Mouse (Mus musculus): ENCODE measurements at regions not wholly inside any gene's neighbourhood (a gene's known extent, or its start where the extent isn't known, plus 50 kb on each side); places are given as distances from the start of the nearest gene placed in this dataset.
A peak's percentile ranks its signal among the peaks of the same experiment; 100 is the strongest.

DNA sequence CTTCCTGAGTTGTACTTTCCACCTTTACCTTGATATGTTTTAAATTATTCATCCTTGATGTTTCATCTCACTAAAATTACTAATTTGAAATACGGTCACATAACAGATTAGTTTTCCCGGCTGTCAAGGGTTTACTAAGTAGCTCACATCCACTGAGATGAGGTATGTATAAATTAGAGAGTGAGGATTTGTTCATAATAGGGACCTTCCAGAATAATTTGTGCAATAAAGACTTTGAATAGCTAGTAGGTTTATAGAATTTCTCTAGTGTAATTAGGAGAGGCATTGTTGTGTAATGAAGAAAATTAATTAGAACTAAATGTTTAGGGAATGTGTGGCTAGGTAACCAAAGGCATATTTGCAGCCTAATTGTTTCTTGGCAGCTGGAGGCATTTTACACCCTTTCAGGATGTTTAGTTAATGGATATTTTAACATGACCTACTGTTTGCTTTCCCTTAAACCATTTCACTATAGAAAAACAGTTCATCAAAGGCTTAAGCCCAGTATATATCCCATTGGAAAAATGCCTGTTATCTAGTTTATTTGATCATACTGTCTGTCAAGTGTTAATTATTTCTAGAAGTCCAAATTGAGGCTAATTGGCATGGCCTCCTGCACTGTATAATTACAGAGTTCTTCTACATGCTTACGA, 70.8 kb downstream of the Mat2b start:
- 80% methylated on average over 3 of the region's 3 CpGs for WGBS
- Histone ChIP-seq H3K9ac (ENCODE audit: low read length) (no peak overlapping the region), H3K9me3 (ENCODE audit: control insufficient read depth, low read length) (no peaks in the 10 kb centered on the region), H3K27me3 (ENCODE audit: control insufficient read depth, insufficient read depth, low read length) (no peaks in the 10 kb centered on the region), H3K27ac (ENCODE audit: low read depth, low read length) (no peak overlapping the region), H3K4me3 (ENCODE audit: low read depth, low read length) (no peak overlapping the region), H3K36me3 (ENCODE audit: control insufficient read depth, insufficient read depth, low read length) (no peaks in the 10 kb centered on the region), H3K4me1 (ENCODE audit: control insufficient read depth, insufficient read depth, low read length) (no peaks in the 10 kb centered on the region), H3K4me2 (no peak overlapping the region)
- DNase-seq (ENCODE audit: low spot score, missing footprints) = no peak
- no peak for ATAC-seq (ENCODE audit: low FRiP score)

DNA sequence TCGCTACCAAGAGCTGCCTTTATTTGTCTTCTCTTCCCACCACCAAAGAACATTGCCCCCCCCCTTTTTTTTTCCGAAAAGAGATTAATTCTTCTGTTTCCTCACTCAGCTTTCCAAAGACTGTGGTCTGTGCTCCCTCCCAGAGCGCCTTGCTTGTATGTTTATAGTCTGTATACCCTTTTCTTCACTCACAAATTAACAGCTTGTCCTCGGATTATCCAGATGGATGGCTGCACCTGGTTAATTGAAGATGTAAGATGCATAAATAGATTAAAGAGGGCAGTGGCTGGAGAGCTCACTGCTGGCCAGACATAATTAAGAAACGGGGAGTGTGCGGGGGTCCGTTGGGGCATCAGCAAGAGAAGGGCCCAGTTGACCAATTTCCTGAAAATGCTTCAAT, 75.0 kb downstream of the Mat2b start:
- H3K36me3 ChIP-seq (ENCODE audit: control insufficient read depth, insufficient read depth, low read length) = no peaks in the 10 kb centered on the region
- H3K4me1 ChIP-seq (ENCODE audit: control insufficient read depth, insufficient read depth, low read length) = no peaks in the 10 kb centered on the region
- WGBS = 50% methylated on average over 7 of the region's 7 CpGs
- ATAC-seq (ENCODE audit: low FRiP score) = 0 out of 2 replicates have a peak, but pooled peaks have one; percentile 5
- H3K4me2 ChIP-seq = no peak overlapping the region
- no peak overlapping the region for H3K9ac ChIP-seq (ENCODE audit: low read length)
- no peak overlapping the region for H3K27ac ChIP-seq (ENCODE audit: low read depth, low read length)
- no peak for DNase-seq (ENCODE audit: low spot score, missing footprints)
- no peaks in the 10 kb centered on the region for H3K9me3 ChIP-seq (ENCODE audit: control insufficient read depth, low read length)
- H3K4me3 ChIP-seq (ENCODE audit: low read depth, low read length) = no peak overlapping the region
- no peaks in the 10 kb centered on the region for H3K27me3 ChIP-seq (ENCODE audit: control insufficient read depth, insufficient read depth, low read length)

DNA sequence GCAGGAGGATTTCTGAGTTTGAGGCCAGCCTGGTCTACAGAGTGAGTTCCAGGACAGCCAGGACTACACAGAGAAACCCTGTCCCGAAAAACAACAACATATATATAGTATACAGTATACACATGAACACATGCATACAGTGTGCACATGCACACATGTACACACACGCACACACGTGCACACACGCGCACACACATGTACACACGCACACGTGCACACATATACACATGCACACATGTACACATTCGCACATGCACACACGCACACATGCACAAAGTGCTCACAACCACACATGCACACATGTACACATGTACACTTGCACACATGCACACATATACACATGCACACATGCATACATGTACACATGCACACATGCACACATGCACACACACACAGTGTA, 92.0 kb downstream of the Mat2b start:
- Histone ChIP-seq H3K4me1 (ENCODE audit: control insufficient read depth, insufficient read depth, low read length) (peaks cover 7% of the 10 kb centered on the region; the same call in 1 of the 2 replicates), H3K4me3 (ENCODE audit: low read depth, low read length) (no peak overlapping the region), H3K27ac (ENCODE audit: low read depth, low read length) (no peak overlapping the region), H3K27me3 (ENCODE audit: control insufficient read depth, insufficient read depth, low read length) (no peaks in the 10 kb centered on the region), H3K36me3 (ENCODE audit: control insufficient read depth, insufficient read depth, low read length) (no peaks in the 10 kb centered on the region), H3K9ac (ENCODE audit: low read length) (no peak overlapping the region), H3K4me2 (no peak overlapping the region), H3K9me3 (ENCODE audit: control insufficient read depth, low read length) (no peaks in the 10 kb centered on the region)
- no peak for DNase-seq (ENCODE audit: low spot score, missing footprints)
- 96% methylated on average over 9 of the region's 9 CpGs for WGBS
- no peak for ATAC-seq (ENCODE audit: low FRiP score)

DNA sequence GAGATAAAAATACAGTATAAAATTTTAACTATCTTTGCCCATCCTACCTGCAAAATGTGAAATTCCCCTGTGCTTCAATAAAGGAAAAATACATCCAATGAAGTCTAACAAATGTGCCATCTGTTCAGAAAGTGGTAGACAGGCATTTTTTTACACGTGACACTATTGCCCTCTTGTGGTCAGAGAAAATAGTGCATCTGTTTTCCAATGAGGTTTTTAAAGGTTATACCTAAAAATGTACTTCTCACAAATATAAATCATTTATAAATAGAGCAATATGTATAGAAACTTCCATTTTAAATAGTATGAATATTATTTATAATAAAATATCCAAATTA, 93.5 kb downstream of the Mat2b start:
- WGBS = 0% methylated on average over 1 of the region's 1 CpGs
- no peaks in the 10 kb centered on the region for H3K36me3 ChIP-seq (ENCODE audit: control insufficient read depth, insufficient read depth, low read length)
- H3K9ac ChIP-seq (ENCODE audit: low read length) = no peak overlapping the region
- no peak overlapping the region for H3K4me2 ChIP-seq
- H3K27ac ChIP-seq (ENCODE audit: low read depth, low read length) = no peak overlapping the region
- ATAC-seq (ENCODE audit: low FRiP score) = no peak
- H3K27me3 ChIP-seq (ENCODE audit: control insufficient read depth, insufficient read depth, low read length) = no peaks in the 10 kb centered on the region
- peak; percentile 95 for DNase-seq (ENCODE audit: low spot score, missing footprints)
- H3K9me3 ChIP-seq (ENCODE audit: control insufficient read depth, low read length) = no peaks in the 10 kb centered on the region
- peaks cover 7% of the 10 kb centered on the region; the same call in 1 of the 2 replicates for H3K4me1 ChIP-seq (ENCODE audit: control insufficient read depth, insufficient read depth, low read length)
- no peak overlapping the region for H3K4me3 ChIP-seq (ENCODE audit: low read depth, low read length)

DNA sequence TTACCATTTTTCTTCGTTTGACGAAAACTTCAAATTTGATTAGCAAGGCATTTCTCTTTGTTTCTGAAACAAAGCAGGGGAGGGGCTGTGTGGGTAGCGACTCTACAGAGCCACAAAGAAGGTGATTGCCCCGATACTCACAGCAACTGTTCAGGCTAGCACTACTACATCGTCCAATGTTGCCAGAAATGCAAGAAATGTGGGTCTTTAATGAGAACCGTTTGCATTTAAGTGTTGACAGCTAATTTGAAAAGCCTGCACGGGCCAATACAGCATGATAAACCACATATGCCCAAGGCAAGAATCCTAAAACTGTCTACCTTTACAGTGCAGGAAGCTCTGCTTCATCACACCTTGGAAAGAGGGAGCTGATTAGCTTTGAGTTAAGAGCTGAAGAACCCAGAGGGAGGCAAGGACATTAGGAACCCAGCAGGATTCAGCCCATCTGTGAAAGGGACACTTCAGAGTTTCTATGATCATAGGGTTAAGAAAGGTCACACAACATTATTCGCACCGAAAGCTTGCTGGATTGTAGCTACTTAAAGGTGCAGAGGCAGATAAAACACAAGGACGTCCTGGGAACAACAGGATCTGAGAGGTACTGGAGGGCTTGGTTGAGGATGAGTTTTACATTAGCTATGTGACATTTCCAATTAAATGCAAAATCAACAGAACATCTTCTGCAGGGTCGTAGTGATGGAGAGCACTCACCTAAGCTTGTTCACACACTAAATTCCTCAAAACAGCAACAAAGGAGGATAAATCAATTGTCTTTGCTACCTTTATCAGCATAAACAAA, 94.0 kb downstream of the Mat2b start:
- Histone ChIP-seq H3K4me2 (no peak overlapping the region), H3K27me3 (ENCODE audit: control insufficient read depth, insufficient read depth, low read length) (no peaks in the 10 kb centered on the region), H3K9me3 (ENCODE audit: control insufficient read depth, low read length) (no peaks in the 10 kb centered on the region), H3K4me1 (ENCODE audit: control insufficient read depth, insufficient read depth, low read length) (peaks cover 7% of the 10 kb centered on the region; the same call in 1 of the 2 replicates), H3K27ac (ENCODE audit: low read depth, low read length) (no peak overlapping the region), H3K9ac (ENCODE audit: low read length) (no peak overlapping the region), H3K4me3 (ENCODE audit: low read depth, low read length) (no peak overlapping the region), H3K36me3 (ENCODE audit: control insufficient read depth, insufficient read depth, low read length) (no peaks in the 10 kb centered on the region)
- DNase-seq (ENCODE audit: low spot score, missing footprints) (peak; percentile 88), ATAC-seq (ENCODE audit: low FRiP score) (peak; percentile 35)
- WGBS = 27% methylated on average over 11 of the region's 11 CpGs

DNA sequence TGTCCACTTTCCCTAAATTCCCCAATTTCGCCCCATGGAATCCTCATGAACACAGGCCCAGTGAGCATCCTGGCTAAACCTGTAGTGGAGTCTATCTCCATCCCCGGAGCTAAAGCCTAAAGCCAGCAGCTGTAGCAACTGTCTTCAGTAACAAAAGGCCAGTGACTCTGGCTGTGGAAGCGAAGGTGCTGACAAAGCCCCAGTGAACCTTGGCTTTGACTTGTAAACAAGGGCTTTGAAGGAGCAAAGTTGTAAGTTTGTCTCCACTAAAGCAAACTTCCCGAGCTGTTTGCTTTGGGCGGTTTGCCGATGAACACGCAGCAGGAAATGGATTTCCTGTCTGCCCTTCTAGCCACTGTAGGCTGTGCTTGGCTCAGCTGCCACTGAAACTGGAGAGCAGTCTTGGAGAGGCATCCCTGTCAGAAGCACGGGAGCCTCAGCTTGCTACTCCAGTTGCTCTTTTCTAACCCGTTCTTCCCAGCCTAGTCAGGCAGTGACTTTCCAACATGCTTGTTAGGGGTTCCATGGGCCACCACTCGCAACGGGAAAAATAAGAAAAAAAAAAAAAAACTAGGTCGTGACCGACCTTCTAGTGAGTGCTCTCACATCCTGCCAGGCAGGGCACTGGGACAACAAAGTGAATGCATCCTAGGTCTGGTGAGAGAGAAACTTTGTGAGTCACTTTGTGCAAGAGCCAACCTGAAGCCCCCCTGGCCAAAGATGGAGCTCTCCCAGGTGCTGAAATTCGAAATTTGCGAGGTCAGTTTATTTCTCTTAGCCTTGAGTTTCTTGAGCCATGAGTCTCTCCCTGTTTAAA, 94.8 kb downstream of the Mat2b start:
- H3K36me3 ChIP-seq (ENCODE audit: control insufficient read depth, insufficient read depth, low read length) = no peaks in the 10 kb centered on the region
- H3K9ac ChIP-seq (ENCODE audit: low read length) = no peak overlapping the region; the same call in 1 of the 2 replicates
- ATAC-seq (ENCODE audit: low FRiP score) (peak; percentile 40), DNase-seq (ENCODE audit: low spot score, missing footprints) (peak; percentile 91)
- H3K9me3 ChIP-seq (ENCODE audit: control insufficient read depth, low read length) = no peaks in the 10 kb centered on the region
- H3K4me3 ChIP-seq (ENCODE audit: low read depth, low read length) = no peak overlapping the region
- WGBS = 8% methylated on average over 15 of the region's 15 CpGs
- H3K27ac ChIP-seq (ENCODE audit: low read depth, low read length) = 0 out of 2 replicates have a peak overlapping the region, but pooled peaks have one; percentile 14
- H3K4me1 ChIP-seq (ENCODE audit: control insufficient read depth, insufficient read depth, low read length) = peaks cover 7% of the 10 kb centered on the region; the same call in 1 of the 2 replicates
- H3K27me3 ChIP-seq (ENCODE audit: control insufficient read depth, insufficient read depth, low read length) = no peaks in the 10 kb centered on the region
- H3K4me2 ChIP-seq = peak overlapping the region; percentile 15

GRCm38 (mm10) chr11:40596347-40596746, 98.7 kb downstream of the Mat2b start:
- Histone ChIP-seq H3K4me3 (ENCODE audit: low read depth, low read length) (no peak overlapping the region), H3K9me3 (ENCODE audit: control insufficient read depth, low read length) (no peaks in the 10 kb centered on the region), H3K4me2 (no peak overlapping the region), H3K27ac (ENCODE audit: low read depth, low read length) (no peak overlapping the region), H3K9ac (ENCODE audit: low read length) (no peak overlapping the region), H3K36me3 (ENCODE audit: control insufficient read depth, insufficient read depth, low read length) (no peaks in the 10 kb centered on the region), H3K27me3 (ENCODE audit: control insufficient read depth, insufficient read depth, low read length) (no peaks in the 10 kb centered on the region), H3K4me1 (ENCODE audit: control insufficient read depth, insufficient read depth, low read length) (peaks cover 7% of the 10 kb centered on the region; the same call in 1 of the 2 replicates)
- no peak for ATAC-seq (ENCODE audit: low FRiP score)
- WGBS = 20% methylated on average over 3 of the region's 3 CpGs
- no peak for DNase-seq (ENCODE audit: low spot score, missing footprints)

DNA sequence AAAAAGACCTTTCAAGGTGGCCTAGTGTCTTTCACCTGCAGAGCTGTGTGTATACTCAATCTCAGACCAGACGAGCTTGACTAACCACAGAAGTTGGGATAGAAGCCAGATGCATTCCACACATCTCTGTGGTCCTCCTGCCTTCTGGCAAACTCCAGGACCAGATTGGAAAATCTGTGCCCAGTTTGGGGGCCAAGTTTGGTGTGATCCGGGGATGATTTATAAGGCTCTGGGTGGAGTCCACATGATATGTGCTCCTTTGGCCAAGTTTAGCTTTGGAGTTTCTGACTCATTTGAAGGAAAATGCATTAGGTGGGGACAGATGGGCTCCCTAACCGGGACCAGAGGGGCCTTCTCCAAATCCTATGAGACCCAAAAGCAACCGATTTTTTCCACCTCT, 102.9 kb downstream of the Mat2b start:
- H3K9me3 ChIP-seq (ENCODE audit: control insufficient read depth, low read length) = no peaks in the 10 kb centered on the region
- H3K4me2 ChIP-seq = no peak overlapping the region
- H3K27me3 ChIP-seq (ENCODE audit: control insufficient read depth, insufficient read depth, low read length) = no peaks in the 10 kb centered on the region
- no peaks in the 10 kb centered on the region for H3K36me3 ChIP-seq (ENCODE audit: control insufficient read depth, insufficient read depth, low read length)
- no peak overlapping the region for H3K4me3 ChIP-seq (ENCODE audit: low read depth, low read length)
- no peak overlapping the region for H3K9ac ChIP-seq (ENCODE audit: low read length)
- H3K27ac ChIP-seq (ENCODE audit: low read depth, low read length) = no peak overlapping the region
- DNase-seq (ENCODE audit: low spot score, missing footprints) = no peak
- H3K4me1 ChIP-seq (ENCODE audit: control insufficient read depth, insufficient read depth, low read length) = no peaks in the 10 kb centered on the region
- no peak for ATAC-seq (ENCODE audit: low FRiP score)
- 88% methylated on average over 4 of the region's 4 CpGs for WGBS

DNA sequence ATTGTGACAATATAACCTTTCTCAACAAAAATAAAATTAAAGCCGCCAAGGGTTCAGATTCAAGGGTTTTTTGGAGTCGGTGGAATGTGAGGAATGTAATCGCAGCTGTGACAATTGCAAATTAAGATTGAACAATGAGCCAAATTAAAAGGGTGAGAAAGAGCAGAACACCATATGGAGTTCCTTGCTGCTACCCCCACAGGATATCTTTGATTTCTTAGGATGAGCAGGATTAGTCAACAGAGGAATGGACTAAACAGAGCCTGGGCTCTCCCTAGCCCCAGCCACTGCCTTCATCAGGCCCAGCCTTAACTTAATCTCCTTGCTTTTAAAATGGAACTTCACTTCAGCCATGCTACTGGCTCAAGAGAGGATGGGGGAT, 121.3 kb downstream of the Mat2b start:
- DNase-seq (ENCODE audit: low spot score, missing footprints) = no peak
- H3K27ac ChIP-seq (ENCODE audit: low read depth, low read length) = no peak overlapping the region
- H3K36me3 ChIP-seq (ENCODE audit: control insufficient read depth, insufficient read depth, low read length) = no peaks in the 10 kb centered on the region
- H3K4me2 ChIP-seq = no peak overlapping the region
- no peak overlapping the region for H3K4me3 ChIP-seq (ENCODE audit: low read depth, low read length)
- no peaks in the 10 kb centered on the region; the same call in none of the 2 replicates for H3K4me1 ChIP-seq (ENCODE audit: control insufficient read depth, insufficient read depth, low read length)
- 14% methylated on average over 3 of the region's 3 CpGs for WGBS
- H3K9ac ChIP-seq (ENCODE audit: low read length) = no peak overlapping the region
- H3K27me3 ChIP-seq (ENCODE audit: control insufficient read depth, insufficient read depth, low read length) = no peaks in the 10 kb centered on the region
- no peaks in the 10 kb centered on the region for H3K9me3 ChIP-seq (ENCODE audit: control insufficient read depth, low read length)
- 0 out of 2 replicates have a peak, but pooled peaks have one; percentile 44 for ATAC-seq (ENCODE audit: low FRiP score)

Data from midbrain, embryonic 11.5 days (tissue).